Mouse (Mus musculus): ENCODE data around the gene Gpr137b.

- no peak for TF ChIP-seq CTCF (IDR thresholded peaks at IDR 0.05; ENCODE audit: insufficient read depth, low read depth, low read length)
- TF ChIP-seq POLR2A (IDR thresholded peaks at IDR 0.05; ENCODE audit: insufficient read depth, low read depth, low read length), result no peak
Observed at GRCm38 (mm10) chr13:13328876-13329275, 64.9 kb downstream of the Gpr137b start.

All from olfactory bulb, adult 2 months (tissue).